Mouse (Mus musculus) lung, adult 18-20 months (tissue): ENCODE data around the gene Gm42688.

Experiments used
- DNase-seq, 2 experiments: peaks; one replicate each; pipeline ENCODE4 v3.0.0; 2022; ENCODE audit warnings: mixed read lengths in 2 of 2

Gm42688 gene

GRCm38 (mm10) chr6:83086121-83087035 is 15.0 kb upstream of the Gm42688 start, which contains the start of gene Lbx2:
TSS of gene Lbx2 (plus strand) at chr6:83086367.
- DNase-seq: no peak

GRCm38 (mm10) chr6:83087205-83087925 is 14.1 kb upstream of the Gm42688 start:
- DNase-seq: no peak

GRCm38 (mm10) chr6:83087926-83088260 is 13.5 kb upstream of the Gm42688 start:
- DNase-seq: no peak

GRCm38 (mm10) chr6:83092416-83093127 is 8.8 kb upstream of the Gm42688 start:
- DNase-seq: no peak

- no peak for DNase-seq
Observed at GRCm38 (mm10) chr6:83095968-83096367, 5.4 kb upstream of the Gm42688 start.

GRCm38 (mm10) chr6:83098411-83098810 is 3.0 kb upstream of the Gm42688 start:
- DNase-seq: no peak

GRCm38 (mm10) chr6:83101688-83102556 is 505 bp downstream of the Gm42688 start:
- peak; percentile 60 to 61 for DNase-seq

GRCm38 (mm10) chr6:83103130-83103650 is 1.8 kb downstream of the Gm42688 start:
- no peak for DNase-seq

GRCm38 (mm10) chr6:83104158-83104557 is 2.7 kb downstream of the Gm42688 start:
- DNase-seq: no peak

GRCm38 (mm10) chr6:83107566-83108400 is 6.4 kb downstream of the Gm42688 start:
- peak; percentile 71 to 79 for DNase-seq

- DNase-seq: peak; percentile 80 to 82
Observed at GRCm38 (mm10) chr6:83108762-83109668, 7.6 kb downstream of the Gm42688 start, which contains the start of gene Mrpl53. TSS of gene Mrpl53 (plus strand) at chr6:83109040.

GRCm38 (mm10) chr6:83111510-83112136 is 10.2 kb downstream of the Gm42688 start:
- DNase-seq: no peak

GRCm38 (mm10) chr6:83115011-83115671 is 13.7 kb downstream of the Gm42688 start, which contains the start of gene Mogs:
TSS of gene Mogs (plus strand) at chr6:83115496.
- DNase-seq: peak; percentile 94 to 96

- no peak for DNase-seq
Observed at GRCm38 (mm10) chr6:83115682-83116372, 14.4 kb downstream of the Gm42688 start.

- no peak for DNase-seq
Observed at GRCm38 (mm10) chr6:83116373-83117164, 15.2 kb downstream of the Gm42688 start.

- DNase-seq: no peak
Observed at GRCm38 (mm10) chr6:83117165-83117438, 15.7 kb downstream of the Gm42688 start.

GRCm38 (mm10) chr6:83117616-83118015 is 16.2 kb downstream of the Gm42688 start:
- DNase-seq: no peak
